Mouse (Mus musculus): ENCODE measurements around the gene Acmsd.

DNA sequence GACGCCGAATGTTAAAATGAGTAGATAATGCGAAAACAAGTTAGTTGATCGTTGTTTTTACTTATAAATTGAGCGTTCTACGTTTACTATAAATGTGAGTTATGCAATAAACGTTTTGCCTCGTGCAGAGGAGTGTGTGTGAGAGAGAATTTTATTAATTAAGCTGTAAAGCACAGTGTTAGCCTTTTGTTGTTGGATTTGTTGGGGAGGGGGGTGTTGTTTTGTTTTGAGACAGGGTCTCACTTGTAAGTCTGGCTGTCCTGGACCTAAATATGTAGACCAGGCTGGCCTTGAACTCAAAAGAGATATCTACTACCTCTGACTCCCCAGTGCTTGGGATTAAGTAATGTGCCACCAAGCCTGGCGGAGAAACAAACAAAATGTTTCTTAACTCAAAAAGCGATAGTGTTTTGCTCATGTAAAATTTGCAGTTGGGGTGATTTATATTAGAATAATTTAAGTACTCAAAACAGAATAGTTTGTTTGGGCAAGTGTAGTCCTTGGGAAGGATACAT lies 46.0 kb downstream of the Acmsd start:
- TF ChIP-seq FLI1 (IDR thresholded peaks at IDR 0.05; ENCODE audit: low read length) (no peak), GATA1 (IDR thresholded peaks at IDR 0.05; ENCODE audit: borderline replicate concordance, low read length) (no peak)
